Mouse (Mus musculus) kidney, postnatal 10 days (tissue): ENCODE measurements around the gene Gm26727.
"Not testable (repeated sequence)": the region's sequence is repeated elsewhere in the genome, so short reads cannot be mapped to it uniquely, and the experiment has no call there.

ENCODE experiments used
- DNase-seq: peaks from one replicate; pipeline ENCODE4 v3.0.0; 2021; ENCODE audit warnings: mixed read lengths

Gene Gm26727

DNA sequence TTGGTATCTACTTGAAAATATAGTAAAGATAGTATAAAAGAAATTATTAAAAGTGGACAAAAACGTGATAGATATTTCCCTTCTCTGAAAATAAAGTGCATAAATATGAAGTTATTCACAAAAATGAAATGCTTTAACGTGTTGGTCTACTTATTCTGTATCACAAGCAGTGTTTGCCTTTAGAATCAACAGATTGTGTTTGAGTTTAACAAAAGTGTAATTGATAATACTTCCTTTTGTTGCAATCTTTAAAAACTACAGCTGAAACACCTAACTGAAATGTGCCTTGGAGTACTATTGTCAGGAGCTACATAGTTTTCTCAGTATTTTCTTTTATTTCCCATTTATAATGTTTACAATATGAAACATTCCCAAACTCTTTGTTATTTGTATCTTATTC lies at the start of gene Gm26727:
Gene Gm26727, minus strand, starts transcription at position 101 of the 400 bp plus-strand sequence.
- DNase-seq = no peak

DNA sequence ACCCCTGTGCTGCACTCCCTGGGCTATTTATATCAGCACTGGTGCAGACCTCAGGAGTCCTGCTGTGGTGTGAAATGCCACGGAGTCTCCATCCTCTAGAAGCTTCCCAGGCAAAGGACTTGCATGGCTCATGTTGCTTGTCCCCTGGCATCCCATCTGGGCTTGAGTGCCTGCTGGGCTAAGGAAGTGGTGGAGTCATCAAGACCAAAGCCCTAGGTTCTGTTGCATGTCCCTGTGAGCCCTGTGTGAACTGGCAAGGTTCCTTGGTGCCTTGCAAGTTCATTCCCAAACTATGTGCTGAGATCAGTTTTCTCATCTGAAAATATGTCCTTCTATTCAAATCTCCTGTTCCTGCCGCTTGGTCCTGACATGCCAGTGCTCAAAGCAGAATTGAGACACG lies 48.1 kb upstream of the Gm26727 start:
- DNase-seq = no peak

DNA sequence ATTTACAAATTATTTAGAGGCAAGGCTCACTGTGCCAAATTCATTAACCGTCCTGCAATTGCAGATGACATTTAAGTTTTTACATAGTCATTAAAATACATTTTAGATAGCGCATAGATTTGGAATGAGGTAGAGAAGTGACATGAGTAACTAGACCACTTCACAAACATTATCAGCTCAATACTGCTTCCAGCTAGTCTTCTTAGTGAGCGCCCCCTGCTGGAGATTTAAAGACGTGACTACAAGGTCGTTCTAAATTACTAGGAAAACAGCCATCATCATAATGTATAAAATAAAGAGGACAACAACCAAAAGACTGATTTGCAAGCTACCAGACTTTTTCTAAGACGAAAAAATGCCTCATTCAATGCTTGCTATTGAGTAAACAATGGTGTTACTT lies 44.8 kb upstream of the Gm26727 start:
- peak; percentile 80 for DNase-seq

DNA sequence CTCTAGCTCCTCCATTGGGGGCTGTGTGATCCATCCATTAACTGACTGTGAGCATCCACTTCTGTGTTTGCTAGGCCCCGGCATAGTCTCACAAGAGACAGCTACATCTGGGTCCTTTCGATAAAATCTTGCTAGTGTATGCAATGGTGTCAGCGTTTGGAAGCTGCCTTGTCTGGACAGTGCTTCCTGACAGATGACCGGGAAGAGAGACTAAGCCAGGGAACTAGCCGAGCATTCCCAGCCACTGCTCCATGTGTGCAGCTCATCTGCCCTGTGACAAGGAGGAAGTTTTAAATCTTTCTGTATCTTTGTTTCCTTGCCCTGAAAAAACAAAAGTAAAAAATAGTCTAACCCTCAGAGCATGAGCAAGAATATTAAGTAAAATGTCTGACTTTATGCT lies 37.0 kb upstream of the Gm26727 start:
- peak; percentile 56 for DNase-seq

DNA sequence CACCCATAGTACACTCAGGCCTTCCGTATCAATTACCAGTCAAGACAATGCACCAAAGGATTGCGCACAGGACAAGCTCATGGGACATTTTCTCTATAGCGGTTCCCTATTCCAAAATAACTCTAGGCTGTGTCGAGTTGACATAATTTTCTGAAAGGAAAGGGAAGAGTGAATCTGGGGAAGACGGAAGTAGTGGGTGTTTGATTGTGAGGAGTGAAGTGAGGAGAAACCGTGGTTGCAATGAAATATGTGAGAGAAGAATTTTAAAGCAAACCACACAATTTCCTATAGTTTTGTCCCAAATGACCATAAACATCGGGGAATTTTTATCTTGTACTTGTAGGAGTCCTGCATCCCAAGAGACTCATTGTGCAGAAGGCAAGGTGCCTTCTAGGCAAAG lies 34.1 kb upstream of the Gm26727 start:
- DNase-seq = no peak

DNA sequence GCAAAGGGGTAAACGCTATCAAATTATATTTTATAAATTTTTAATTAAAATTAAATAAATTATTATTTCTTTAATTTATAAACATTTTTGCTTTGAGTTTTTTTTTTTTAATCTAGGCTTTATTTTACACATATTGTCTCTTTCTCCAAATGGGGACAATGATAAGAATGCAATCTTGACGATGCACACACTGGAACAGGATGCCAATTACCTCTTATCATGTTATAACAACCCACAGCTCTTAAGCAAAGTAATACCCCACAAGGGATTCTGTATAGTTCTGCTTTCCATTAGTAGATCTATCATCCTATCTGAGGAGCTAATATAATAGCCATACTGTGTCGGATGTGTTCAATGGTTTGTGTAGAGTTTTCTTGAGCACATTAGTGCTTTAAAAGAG lies 27.9 kb upstream of the Gm26727 start:
- DNase-seq = no peak

DNA sequence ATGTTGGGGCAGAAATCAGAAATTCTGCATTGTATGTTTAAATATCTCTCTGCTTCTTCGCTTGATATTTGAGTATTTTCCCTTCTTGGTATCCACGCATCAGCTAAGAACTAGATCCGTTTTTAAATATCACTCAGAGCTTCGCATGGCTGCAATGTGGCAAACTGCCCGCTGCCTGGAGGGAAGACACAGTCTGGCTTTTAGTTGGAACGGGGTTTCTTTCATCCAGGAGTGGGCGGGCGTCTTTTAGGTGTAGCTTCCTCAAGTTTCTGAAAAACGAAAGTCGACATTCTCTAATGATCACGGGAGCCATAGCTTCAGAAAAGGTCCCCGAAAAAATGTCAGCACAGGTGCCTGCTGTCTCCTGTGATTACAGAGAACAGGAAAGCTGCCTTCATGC lies 14.2 kb upstream of the Gm26727 start:
- DNase-seq = peak; percentile 7

DNA sequence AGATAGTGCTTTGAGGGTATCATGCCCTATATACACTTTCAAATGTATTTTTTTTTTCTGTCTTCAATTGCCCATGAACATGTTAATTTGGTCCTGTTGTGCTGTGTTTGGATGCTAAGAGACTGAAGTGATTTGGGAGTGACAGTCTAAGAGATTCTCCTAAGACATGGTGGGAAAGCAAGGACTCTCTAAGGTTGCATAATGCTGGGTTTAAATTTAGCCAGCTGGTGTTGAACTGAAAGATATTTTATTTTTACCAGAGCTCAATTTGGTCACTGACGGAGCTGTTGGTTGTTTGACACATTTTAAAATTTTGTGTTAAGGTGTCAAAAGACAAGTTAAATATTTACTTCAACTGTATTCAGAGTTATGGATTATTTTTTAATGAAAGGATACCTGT lies 13.8 kb upstream of the Gm26727 start:
- no peak for DNase-seq

DNA sequence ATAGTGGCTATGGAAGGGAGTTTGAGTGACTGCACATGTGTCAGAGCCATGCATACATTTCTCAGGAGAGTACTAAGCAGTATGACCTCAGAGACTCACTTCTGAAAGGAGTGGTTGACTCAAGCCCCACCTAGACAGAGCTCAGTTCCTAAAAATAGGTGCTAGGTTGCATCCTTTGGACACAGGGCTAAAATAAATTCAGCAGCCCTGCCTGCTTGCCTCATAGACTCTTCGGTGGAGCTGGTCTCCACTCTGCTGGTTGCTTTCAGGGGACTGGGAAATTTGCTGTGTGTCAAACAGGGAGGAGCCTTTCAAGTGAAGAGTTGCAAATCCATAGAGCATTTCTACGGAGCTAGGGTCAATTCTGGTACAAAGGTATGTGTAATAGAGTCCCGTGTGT lies 12.8 kb upstream of the Gm26727 start, which contains the start of gene Xirp2:
Gene Xirp2, plus strand, starts transcription at position 223 of the 400 bp plus-strand sequence.
- DNase-seq = no peak

DNA sequence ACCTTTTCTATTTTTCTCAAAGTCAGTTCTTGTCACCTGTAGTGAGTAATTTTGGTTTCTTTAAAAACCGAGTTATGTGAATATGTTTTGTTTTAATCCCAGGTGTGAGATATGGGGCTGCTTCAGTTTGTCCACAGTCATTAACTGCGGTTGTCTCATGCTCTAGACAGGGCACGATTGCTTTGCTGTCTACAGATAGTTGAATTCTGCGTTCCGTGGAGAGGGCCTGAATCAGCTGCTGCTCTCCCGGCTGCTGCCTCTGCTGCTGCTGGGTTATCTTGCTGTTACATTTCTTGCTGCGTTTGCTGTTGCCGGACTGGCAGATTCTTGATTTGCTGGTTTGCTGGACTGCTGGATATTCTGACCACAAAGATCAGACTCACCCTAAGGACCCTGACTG lies 5.3 kb upstream of the Gm26727 start:
- no peak for DNase-seq

DNA sequence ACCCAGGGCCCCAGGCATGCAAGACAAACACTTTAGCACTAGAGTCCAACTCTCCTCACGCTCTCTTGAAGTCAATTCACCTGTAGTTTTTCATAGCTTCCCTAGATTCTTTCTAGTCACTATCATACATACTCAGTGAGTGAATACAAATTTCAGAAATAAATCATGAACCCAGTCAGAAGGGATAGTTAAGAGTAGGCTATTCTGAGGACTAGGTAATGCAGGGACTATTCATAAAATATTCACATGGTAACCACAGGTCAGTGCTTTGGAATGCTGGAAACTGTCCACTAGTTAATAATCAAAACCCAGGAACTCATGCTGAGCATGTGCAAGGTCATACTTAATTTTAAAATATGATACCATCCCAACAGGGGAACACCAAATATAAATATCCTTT lies 10.2 kb downstream of the Gm26727 start:
- DNase-seq = no peak

DNA sequence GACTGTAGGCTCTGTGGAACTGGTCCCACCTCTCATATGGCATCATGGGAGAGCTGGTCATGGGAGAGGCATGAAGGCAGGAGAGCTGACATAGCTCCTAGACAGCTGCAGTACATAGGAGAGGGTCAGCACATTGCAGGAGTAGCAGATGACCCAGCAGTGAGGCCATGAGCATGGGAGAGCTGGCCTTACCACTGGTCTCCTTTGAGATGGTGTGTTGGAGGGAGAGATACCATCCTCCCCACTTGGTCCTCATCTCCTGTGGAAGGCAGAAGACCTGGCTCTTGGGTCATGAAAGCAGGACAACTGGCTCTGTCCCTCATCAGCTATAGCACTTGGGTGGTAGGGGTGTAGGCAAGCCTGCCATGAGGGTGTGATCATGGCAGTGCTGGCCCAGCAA lies 12.1 kb downstream of the Gm26727 start:
- no peak for DNase-seq

DNA sequence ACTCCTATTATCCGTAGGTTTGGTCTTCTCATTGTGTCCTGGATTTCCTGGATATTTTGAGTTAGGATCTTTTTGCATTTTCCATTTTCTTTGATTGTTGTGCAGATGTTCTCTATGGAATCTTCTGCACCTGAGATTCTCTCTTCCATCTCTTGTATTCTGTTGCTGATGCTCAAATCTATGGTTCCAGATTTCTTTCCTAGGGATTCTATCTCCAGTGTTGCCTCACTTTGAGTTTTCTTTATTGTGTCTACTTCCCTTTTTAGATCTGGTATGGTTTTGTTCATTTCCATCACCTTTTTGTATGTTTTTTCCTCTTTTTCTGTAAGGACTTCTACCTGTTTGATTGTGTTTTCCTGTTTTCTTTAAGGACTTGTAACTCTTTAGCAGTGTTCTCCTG lies 19.6 kb downstream of the Gm26727 start, which contains the start of gene Gm21830:
Gene Gm21830, plus strand, starts transcription at position 301 of the 400 bp plus-strand sequence.
- not testable (repeated sequence) for DNase-seq
